Mouse (Mus musculus): ENCODE results near the gene Tbxas1.

Tbxas1 gene

DNA sequence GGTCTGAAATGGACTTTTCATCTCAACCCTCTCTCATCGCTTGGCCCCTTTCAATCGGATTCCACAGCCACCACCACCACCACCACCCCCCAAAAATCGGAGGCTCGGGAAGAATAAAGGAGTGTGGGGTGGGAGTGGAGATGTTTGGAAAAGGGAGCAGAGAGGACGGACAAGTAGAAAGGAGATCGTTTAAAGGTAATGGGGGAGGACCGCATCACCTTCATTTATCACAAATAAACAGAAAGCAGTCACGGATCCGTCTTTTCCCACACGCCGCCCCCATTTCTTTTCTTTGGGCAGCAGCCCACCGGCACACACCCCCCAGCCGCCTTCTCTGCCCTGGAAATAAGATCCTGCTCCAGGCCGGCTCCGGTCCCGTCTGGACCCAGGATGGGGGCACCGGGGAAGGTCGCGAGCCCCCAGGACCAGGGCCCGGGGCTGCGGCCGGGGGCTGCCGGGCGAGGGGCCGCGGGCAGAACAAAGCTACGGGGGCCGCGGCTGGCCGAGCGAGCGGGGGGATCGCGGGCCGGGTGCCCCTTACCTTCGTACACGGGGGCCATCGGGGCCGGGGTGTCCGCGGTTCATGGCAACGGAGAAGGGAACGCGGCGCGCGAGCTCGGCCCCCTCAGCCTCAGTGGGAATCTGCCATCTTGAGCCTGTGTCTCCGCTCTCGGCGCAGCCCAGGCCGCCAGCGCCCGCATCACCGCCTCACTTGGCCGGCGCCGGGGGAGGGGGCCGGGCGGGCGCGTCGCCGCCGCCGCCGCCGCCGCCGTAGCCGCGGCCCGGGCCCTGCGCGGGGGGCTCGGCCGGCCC, at the start of gene Tbxas1:
Gene Tbxas1 (plus strand): TSS at position 147 of the 813 bp plus-strand sequence.
- peak; percentile 47 for DNase-seq (ENCODE audit: low spot score)

DNA sequence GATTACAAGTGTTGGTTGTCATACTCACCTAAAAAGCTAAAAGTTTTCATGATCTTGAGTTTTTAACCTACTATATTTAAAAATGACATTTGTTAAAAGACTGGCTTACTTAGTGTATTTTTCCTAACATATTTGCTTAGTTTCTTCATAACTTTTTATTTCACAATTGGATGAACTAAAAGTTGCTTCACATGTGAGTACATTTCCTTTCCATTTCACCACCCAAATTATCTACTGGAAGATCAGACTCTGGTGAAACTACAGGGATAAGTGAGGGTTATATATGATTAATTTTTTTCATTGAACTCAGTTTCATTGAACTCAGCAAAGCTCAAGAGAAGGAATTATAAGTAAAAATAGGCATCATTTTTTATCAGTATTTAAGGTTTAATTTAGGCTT, 49.3 kb upstream of the Tbxas1 start:
- DNase-seq (ENCODE audit: low spot score): no peak

DNA sequence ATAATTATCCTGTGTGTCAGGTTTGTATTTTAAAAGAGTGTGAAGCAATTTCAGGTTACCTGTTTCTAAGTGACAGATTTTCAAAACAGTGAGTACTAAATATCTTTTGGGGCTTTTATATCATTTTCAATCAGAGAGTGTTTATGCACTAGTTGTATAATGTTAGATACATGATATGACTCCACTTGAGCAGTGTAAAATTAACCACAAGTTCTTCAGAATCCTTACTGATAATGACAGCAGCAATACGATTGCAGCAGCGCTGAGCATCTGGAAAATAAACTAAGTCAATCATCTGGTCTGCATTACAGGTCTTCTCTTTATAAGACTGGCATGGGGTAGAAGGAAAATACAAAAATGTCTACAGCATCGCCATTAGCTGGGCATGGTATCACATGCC, 48.3 kb upstream of the Tbxas1 start:
- DNase-seq (ENCODE audit: low spot score): no peak

DNA sequence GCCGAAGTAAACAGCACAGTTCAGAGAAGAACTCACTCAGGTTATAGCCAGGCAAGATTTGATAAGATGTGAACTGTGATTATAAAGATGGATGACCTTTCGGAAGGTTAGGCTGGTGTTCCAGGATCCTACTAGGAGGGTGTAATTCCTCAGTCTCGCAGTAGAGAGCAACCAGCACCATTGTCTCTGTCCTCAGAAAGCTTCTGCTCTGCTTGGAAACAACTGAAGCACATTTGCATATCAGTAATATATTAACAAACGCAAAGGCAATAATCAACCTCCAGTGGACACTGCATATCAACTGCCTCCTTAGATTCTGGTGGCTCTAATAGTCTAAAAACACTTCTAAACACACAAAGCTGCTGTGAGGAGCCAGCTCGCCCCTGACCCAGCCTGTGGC, 47.8 kb upstream of the Tbxas1 start:
- DNase-seq (ENCODE audit: low spot score): no peak

DNA sequence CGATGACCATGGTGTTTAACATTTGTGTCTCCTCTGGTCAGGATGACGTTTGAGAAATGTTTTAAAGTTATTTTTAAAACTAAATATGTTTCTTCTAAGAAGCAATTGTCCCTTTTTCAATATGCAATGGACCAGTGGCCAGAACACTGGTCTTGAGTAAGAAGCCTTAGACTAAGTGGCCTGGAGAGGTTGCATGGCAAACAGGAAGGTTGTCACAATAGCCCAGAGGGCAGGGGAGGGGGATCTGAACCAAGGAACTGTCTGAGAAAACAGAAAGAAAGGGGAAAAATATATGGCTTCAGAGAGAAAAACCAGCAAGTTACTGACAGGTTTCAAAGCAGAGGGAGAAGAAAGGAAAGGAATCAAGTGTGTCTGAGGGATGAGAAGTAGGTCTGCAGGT, 47.0 kb upstream of the Tbxas1 start:
- DNase-seq (ENCODE audit: low spot score): no peak

DNA sequence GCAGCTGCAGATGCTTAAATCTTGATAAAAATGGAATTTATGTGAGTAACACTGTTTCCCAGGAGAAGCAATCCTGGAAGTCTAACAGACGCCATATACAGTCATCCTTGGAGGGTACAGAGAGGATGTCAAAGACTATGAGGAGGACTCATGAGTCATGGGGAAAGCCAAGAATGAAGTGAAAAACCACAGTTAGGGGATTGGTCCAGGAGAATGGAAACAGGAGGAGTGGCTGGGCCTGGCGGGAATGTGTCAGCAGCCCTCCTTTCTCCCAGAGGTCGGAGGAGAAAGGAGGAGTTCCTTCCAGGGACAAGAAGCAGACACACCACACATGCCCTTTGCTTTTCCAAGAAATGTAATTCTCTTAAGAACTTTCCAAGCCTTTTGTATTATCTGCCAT, 45.8 kb upstream of the Tbxas1 start:
- DNase-seq (ENCODE audit: low spot score): no peak

DNA sequence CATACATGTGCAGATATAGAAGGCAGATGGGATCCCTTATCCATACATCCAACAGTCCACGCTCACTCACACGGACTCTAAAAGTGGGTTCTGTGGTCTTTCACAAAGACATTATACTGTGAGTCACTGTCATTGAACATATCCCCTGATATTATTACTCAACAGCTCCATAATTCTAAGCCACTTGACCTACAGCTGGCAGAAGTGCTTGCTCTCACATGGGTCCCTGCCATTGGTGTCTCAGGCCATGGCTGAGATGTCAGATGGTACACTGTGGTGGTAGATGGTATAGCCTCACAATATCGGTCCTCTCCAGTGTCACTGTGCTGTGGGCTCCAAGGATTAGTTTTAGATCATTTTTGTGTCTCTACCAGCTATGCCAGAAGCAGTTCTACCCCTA, 41.5 kb upstream of the Tbxas1 start:
- no peak for DNase-seq (ENCODE audit: low spot score)

DNA sequence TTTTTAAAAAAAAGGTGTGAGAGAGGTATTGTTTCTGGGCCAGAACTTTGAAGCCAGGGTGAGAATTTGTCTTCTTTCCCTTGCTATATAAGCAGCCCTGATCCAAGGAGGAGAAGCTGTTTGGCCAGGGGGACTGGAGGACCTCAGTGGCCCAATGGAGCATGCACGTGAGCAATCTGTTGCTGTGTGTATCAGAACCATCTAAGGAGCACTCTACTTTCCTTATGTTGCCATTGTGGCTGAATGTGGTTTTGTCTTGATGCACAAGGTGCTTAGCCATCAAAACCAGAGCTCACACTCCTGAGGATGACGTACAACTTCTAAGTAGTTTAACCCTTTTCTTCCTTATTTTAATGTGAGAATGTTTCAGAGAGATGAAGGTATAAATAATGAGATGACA, 40.5 kb upstream of the Tbxas1 start:
- DNase-seq (ENCODE audit: low spot score): no peak

DNA sequence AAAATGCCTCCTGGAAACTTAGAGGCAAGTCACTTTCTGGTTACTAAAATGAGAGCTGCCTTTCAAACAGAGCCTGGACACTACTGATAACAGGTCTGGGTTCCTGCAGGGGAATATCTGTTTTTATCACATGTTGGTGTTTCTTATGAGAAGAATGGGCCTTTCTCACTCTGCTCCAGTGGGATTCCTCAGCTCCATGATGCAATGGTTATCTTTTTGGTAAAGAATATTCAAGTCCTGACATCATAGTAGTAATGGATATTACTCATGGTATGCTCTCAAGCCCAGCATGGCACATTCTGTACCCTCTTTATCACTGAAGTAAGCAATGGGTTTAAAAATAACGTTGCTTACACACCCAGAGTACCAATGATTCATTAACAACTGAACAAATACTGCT, 40.0 kb upstream of the Tbxas1 start:
- DNase-seq (ENCODE audit: low spot score): no peak

DNA sequence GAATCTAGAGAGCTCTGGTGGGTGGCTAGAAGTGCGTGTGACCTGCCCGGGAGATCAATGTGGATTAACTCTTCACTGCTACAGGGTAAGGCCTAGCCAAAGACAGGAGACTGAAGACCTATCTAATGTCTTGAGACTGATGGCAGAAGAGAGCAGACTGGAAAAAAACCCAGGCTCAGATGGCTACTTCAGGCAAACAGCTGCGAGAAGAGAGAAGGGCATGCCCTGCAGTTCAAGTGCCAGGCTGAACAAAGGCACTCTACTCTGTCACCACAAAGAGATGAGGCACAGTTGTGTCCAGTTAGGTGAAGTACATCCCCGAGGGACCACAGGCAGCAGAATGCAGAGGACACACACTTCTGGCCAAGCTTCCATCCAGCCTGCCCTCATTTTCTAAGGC, 37.1 kb upstream of the Tbxas1 start:
- no peak for DNase-seq (ENCODE audit: low spot score)

DNA sequence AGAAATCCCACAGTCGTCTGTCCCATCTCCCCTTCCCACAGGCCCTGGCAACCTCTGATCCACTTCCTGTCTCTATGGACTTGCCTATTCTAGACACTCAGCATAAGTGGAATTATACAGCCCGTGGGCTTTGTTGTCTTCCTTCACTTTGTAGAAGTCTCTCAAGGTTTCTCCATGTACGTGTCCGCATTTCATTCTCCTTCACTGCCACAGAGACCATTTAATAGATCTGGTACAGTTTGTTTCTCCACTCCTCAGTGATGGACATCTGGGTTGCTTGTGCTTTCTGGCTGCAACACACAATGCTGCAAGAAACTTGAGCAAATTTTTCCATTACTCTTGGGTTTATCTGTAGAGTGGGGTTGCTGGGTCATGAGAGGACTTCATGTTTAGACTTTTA, 35.3 kb upstream of the Tbxas1 start:
- no peak for DNase-seq (ENCODE audit: low spot score)

DNA sequence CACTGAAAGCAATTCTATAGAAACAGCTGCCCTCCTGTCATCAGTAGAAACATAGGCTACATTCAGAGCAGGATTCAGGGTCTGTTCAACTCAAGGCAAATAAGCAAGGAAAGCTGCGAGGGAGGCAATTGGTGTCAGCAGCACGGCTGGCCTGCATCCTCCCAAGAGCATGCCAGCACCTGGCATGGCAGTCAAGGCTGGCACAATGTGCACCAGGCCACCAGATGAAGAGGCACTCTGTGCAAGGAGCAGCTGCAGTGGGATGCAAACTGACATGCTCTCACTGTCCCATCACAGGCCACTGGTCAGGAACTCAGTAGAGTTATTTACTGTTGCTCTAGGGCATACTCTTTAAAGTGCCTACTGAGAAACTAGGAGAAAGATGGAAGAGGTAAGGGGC, 34.8 kb upstream of the Tbxas1 start:
- DNase-seq (ENCODE audit: low spot score): peak; percentile 60

DNA sequence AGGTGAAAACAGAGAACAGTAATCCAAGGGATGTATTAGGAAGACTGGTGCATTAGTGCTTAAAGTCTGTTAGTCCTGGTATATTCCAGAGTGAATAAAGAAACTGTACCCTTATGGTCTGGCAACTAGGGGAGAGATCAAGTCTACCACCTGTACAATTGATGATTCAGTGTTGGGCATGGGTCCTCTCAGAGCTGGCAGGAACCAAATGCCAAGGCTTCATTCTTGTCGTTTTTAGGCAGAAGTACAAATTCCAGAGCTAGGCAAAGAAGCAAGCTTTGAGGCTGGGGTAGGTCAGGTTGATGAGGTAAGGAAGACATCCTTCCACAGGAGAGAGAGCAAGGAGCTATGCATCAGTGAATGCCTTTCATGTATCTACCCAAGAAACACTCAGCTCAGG, 34.4 kb upstream of the Tbxas1 start:
- no peak for DNase-seq (ENCODE audit: low spot score)

DNA sequence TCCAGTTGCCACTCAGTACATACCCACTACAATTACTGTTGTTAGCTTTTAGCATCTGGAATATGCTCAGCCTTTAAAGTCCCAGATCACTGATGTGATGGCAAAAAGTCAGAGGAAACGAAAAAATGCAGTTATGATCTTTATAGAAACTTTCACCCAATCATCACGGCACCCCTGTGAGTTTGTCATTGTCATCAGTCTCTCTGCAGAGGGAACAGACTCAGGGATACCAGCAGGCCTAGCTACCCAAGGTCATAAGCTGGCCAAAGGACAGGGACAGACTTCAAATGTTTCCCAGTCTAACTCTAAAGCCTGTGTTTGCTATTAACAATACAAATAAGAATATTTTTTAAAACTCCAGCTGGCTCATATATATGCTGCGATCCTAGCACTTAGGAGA, 33.7 kb upstream of the Tbxas1 start:
- DNase-seq (ENCODE audit: low spot score): no peak

DNA sequence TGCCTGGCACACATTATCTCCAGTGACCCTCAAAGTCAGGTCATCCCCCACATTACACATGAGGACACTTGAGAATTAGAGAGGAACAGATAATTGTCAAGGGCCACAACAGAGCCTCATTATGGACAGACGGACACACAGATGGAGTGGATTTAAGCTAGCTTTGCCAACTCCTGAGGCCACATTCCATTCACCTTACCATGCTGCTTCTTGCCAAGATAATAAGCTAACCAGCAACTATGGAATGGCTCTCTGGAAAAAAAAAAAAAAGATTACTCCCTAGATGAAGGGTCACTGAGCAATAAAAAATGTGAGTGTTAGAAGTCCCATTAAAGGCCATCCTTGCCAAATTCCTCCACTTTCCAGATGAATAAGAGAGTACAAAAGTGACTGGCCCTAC, 30.1 kb upstream of the Tbxas1 start:
- no peak for DNase-seq (ENCODE audit: low spot score)

DNA sequence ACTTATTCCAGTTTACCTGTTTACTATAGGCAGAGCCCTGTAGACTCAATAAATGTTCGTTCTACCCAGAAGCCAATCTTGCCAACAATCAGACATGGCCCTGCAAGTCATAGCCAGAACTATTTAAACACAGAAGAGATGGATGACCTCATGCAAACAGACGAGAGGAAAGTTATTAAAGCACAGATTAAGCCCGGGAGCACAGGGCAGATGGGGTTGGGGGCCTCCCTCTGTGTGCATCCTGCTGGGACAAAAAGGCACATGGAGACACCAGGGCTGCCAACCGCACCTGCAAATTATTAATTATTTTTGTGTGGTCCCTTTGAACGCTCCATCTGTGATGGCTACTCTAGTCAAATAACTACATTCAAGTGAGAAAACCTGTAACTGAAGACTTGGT, 29.3 kb upstream of the Tbxas1 start:
- no peak for DNase-seq (ENCODE audit: low spot score)

DNA sequence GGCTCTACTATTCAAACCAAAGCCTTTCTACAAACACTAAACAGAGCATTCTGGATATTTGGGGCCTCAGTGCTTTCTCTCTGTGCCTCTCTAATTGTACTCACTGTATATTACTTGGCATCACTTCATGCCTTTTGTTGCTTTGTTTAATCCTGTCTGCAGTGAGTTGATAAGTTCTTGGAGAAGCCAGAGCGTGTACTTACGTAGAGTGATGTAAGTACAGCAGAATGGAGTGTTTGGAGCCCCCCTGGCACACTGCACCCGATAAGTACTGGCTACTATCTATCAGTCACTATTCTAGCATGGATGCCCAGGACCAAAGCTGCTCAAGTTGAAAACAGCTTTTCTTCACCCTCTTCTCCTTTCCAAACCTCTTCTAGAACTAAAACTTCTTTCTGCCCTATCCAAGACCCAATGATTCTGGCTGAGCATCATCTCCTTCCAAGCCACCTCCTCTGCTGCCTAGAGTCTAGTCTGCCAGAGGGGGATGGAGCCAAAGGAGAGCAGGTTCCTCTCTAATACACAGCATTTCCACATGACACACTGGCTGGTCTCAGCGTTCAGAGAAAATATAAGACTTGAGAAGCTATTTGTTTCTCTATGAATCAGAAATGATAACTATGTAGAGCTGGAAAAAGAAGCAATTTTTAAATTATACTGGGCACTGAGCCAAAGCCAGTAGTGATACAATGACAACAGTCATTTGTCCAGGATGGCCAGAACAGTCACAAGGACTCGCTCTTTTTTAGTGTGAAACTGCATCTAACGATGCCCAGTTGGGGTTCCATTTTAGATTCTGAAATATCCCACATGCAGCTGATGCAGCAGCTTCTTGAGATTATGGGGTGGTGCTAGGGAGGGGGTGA, 28.6 kb upstream of the Tbxas1 start:
- no peak for DNase-seq (ENCODE audit: low spot score)

DNA sequence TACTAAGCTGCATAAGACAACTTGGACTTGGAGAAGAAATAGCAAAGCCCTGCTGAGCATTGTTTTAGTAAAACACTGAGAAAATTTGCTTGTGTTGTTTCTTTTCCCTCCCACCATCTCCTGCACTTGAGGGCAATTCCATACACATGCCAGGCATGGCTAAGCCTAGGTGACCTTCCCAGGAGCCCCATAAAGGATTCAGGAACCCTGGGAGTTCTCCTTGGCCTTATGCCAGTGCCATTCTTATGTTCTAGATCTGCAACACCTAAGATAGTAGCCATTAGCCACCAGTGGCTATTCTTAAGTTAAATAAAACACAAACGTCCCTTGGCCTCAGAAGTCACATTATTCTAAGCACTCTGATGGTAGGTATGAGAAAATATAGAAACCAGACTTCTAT, 27.8 kb upstream of the Tbxas1 start:
- no peak for DNase-seq (ENCODE audit: low spot score)

DNA sequence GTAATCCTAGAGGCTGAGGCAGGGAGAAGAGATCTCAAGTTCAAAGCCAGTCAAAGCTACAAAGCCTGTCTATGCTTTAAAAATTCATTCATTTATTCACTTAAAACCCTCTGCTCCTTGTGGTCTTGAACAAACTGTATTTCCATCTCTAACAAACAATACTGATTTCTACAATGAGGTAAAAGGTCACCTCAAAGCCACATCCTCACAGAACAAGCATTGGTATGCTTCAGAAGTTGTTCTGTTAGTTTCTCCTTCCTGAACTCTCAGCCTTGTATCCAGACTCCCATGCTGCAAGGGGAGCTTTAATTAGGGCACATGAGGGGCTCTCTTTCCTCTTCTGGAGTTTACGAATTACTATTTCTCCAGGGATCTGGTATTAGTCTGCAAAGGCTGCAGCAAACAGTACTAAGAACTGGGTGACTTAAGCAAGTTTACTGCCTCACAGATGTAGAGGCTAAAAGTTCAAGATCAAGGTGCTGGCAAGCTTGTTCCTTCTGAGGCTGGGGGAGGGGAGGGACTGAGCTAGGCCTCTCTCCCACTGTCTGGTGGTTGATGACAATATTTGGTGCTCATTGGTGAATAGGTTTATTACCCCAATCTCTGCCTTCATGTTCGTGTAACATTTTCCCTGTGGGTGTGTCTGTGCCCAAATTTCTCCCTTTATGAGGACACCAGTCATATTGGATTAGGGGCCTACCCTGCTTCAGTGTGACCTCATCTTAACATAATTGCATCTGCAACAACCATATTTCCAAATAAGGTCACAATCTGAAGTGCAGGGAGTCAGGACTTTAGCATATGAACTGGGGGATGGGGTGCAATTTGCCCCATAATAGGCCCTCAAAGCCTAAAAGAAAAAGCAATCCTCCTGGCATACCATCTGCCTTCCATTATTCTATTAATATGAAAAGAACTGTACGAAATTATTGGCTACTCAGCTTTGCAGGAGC, 27.0 kb upstream of the Tbxas1 start:
- DNase-seq (ENCODE audit: low spot score): no peak

DNA sequence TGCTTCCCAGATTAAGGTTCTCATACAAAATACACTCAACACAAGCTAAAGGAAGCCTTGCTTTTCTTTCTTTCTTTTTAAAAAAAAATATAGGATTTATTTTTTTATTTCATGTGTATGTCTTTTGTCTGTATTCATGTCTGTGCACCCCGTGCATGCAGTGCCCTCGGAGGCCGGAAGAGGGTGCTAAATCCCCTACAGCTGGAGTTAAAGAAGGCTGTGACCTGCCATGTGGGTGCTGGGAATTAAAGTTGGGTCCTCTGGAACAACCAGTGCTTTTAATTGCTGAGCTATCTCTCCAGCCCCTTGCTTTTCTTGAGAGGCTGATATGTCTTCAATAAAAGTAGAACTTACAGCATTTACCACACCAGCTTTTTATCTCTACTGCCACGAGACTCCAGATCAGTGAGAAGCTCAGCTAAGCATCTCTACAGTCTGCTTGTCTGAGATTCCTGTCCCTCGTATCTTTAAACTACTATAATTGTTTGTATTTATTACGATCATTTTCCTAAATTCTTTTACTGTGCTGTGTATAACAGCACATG, 24.4 kb upstream of the Tbxas1 start:
- no peak for DNase-seq (ENCODE audit: low spot score)

DNA sequence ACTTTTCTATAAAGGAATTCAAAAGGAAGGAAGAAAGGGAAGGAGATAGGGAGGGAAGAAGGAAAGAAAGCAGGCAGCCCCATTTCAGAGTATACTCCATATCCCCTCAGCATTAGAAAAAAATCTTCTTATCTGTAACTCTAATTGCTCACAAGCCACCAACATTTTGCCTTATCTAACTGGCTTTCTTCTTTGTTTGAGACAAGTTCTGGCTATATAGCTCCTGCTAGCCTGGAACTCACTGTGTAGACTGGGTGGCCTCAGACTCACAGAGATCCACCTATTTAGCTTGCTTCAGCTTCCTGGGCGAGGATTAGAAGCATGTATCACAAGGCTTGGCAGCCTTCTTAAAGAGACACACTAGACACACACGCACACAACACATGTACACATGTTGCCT, 23.5 kb upstream of the Tbxas1 start:
- no peak for DNase-seq (ENCODE audit: low spot score)

DNA sequence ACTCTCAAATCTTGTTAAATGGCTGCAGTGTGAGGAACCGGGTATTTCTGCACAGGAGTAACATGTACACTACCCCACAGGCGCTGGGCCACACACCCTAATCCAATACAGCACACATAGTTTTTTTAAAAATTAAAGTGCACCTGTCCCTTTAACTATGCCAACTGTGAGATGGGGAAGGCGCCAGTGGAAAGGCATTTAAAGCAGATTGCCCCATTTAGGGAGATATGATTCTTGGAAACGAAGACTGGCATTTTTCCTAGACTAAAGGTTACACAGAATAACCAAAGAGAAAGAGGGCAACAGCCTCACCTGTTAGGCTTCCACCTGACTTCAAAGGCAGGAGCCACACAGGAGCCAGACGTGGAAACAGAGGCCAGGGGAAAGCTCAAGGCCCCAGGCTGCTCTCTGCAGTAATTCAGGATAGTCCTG, 21.6 kb upstream of the Tbxas1 start:
- DNase-seq (ENCODE audit: low spot score): no peak
